Mouse (Mus musculus) olfactory bulb, adult 2 months (tissue): ENCODE measurements around the gene Anapc15.

Source experiments
- CTCF ChIP-seq: fragments of 200-500 bp; IDR thresholded peaks from 2 replicates; pipeline ENCODE4 v1.5.1; 2012; ENCODE audit warnings: low read depth, mild to moderate bottlenecking, low read length, moderate library complexity; ENCODE audit not compliant: insufficient read depth
- POLR2A ChIP-seq: fragments of 200-500 bp; IDR thresholded peaks from 2 replicates; pipeline ENCODE4 v1.6.1; 2012; ENCODE audit warnings: mild to moderate bottlenecking, low read depth, low read length, moderate library complexity; ENCODE audit not compliant: insufficient read depth

- no peak for TF ChIP-seq POLR2A
- TF ChIP-seq CTCF, result no peak
Measured at GRCm38 (mm10) chr7:101837154-101837605, 26.3 kb upstream of the Anapc15 start.
